Mouse (Mus musculus): ENCODE results near the gene Olfr1467.

Olfr1467 gene

DNA sequence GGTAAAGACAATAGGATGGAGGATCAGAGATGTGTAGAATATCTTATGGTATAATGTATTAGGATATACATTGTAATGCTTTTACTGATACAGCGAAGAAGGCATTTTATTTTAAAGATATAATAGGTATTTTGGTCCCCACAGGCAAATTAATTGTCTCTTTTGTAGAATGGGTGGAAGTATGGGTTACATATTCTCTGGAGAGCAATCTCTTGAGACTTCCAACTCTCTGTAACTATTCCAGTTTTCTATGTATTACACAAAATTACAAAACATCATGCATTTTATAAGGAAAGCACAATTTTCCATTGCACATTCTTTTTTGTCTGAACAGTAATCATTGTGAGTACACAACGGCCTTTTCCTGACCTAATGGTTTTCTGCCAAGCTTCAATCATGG, at the start of gene Olfr1467:
Gene Olfr1467 (plus strand): TSS at position 301 of the 400 bp plus-strand sequence.
- 60% methylated on average over 2 of the region's 2 CpGs for WGBS

DNA sequence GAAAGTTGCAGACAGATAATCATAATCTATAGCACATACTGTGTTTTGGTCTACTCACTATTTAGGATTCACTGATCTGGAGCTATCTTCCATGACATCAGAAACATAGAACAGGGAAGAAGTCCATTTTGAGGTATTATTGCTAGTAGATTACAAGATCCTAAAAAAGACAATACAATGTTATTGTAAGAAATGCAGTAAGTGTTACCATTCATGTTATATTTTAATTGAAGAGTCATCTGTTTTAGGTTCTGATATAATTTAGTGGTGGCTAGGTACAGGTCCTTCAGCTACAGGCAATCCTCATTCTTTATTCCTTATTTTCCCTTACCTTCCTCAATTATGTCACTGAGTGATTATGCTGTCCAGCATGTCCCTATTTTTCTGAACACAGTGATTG, 46.6 kb upstream of the Olfr1467 start, which contains the start of gene Olfr1465:
Gene Olfr1465 (minus strand): TSS at position 101 of the 400 bp plus-strand sequence.

DNA sequence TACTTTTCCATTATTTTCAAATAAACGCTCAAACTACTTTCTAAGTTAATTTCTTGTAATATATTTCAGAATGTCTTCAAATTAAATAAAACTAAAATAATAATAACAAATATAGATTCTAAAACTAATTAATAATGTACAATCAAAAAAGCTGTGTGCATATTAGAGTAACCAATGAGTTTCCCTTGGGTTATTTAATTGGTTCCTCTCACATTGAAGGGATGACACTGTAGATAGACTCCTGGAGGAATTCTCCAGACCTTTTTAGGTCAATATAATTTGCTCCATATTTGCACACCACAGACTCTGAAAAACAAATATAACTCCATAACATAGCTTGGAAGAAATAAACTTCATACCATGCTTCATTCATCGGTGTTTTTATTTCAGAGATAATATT, 23.5 kb upstream of the Olfr1467 start, which contains the start of gene Olfr1466:
Gene Olfr1466 (plus strand): TSS at position 301 of the 400 bp plus-strand sequence.
- WGBS = 88% methylated on average over 2 of the region's 2 CpGs

DNA sequence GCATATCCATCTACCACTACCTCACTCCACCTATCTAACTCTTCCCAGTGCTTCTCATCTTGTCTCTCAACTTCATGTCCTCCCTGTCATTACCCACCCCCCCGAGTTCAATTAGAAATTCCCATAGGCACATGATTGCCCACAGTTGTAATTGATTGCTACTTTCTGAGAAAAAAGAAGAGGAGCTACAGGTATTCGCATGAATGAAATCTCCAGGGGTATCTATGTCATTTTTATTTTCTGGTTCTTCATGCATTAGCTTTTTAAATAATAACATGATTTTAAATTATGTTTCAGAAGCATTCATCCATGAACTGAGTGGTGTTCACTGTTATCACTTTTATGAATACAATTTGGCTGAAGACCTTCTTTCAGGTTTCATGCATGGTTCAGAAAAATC, 45.5 kb downstream of the Olfr1467 start, which contains the start of gene Olfr1469:
Gene Olfr1469 (plus strand): TSS at position 301 of the 400 bp plus-strand sequence.
- WGBS = 81% methylated on average over 2 of the region's 2 CpGs
